Mouse (Mus musculus): ENCODE results near the gene Ipo4.

The Ipo4 gene
- long read RNA-seq, experiment 1, transcript Ipo4-201 (30 exons, 3,846 nt) = major isoform, 18 of 29 reads
- long read RNA-seq, experiment 1, partial matches to known transcripts = 8 of 29 reads
- long read RNA-seq, experiment 1, other reads (novel, unspliced or antisense) = 3 of 29 reads
- long read RNA-seq, experiment 2, transcript Ipo4-201 (30 exons, 3,846 nt) = major isoform, 19 of 53 reads
- long read RNA-seq, experiment 2, partial matches to known transcripts = 21 of 53 reads
- long read RNA-seq, experiment 2, other reads (novel, unspliced or antisense) = 12 of 53 reads

DNA sequence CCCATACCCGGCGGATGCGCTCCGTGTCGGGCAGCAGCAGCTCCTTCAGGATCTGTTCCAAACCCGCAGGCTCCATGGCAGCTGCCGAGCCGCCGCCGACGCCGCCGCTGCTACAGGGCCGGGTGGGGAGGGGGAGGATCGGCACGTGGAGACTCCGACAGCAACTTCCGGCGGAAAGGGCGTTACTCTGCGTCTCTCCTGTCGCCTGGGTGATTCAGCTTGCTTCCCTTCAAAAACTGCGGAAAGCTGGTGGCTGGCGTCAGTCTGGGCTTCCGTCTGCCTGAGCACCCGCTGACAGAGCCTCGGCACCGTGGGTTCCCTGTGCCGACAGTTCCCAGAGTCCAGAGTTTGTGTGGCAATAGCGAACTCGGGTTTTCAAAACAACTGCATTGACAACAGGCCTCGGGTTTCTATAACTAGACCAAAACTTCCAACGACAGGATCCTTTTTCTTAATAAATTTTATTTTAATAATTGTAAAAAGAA, at the start of gene Ipo4:
Gene Ipo4 (minus strand): TSS at position 435 of the 485 bp plus-strand sequence.
- intact Hi-C loops (cut with DNase I) = loop anchor here (2.0 to 5.0 kb wide), 2 partner anchors 37 to 109 kb away; partner anchors contain the start of genes Dhrs1, Gmpr2, Nedd8 and Nop9

- intact Hi-C loops (cut with DNase I) = no loop called here
Observed at GRCm38 (mm10) chr14:55682118-55682493, 46.3 kb upstream of the Ipo4 start.

DNA sequence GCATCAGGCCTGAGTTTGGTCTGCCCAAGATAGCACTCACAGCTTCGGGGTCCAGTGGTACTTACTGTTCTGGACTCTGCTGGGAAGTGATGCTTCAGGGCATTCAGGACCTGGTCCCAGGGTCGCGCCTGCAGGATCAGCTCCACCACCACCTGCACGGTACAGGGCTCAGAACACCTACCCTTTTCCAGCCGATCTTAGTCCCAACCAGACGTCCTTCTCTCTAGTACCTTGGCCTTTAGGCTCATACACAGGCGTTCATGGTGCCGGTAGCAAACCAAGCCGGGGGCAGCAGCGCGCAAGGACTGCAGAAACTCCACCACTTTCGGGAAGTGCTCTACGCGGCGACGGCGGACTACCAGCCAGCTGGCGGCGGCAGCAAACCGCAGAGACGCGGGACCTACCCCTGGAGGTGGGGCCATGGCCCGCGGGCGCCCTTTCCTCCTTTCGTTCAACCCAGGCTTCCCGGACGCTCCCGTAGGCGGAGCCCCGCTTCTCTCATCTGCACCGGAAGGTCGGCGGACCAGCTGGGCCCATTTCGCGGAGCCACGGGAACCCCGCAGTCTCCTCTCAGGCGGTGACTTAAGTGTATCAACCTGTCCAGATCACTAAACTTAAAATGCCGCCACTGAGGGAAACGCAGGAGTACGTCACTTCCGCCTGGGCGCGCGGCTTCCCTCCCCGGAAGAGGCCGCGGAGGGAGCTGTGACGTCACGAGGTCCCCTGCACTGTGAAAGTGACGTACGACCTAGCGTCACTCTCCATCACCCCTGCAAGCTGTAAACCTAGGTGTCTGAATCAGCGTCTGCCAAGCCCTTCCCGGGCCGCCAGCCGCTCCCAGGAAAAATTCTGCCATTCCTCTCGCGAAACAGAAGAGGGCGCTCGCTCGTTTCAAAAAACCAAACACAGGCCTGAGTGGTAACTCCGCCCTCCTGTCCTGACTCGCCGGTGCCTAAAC, 45.7 kb upstream of the Ipo4 start, which contains the start of gene Tinf2:
Gene Tinf2 (minus strand): TSS at position 661 of the 958 bp plus-strand sequence.
- intact Hi-C loops (cut with DNase I) = no loop called here

DNA sequence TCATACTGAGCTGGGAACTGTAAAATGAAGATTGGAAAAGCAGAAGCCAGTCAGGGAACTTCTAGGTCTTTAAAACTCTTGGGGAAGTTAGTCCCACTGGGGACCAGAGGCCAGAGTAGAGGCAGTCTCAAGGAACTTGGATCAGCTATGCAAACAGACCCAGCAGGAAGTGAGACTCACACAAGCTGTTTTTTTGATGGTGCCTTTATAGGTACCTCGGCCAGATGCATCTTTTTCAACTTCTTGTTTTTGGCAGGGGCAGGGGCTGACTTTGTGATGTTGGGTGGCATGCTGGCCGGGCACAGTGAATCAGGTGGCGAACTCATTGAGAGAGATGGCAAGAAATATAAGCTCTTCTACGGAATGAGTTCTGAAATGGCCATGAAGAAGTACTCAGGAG, 41.9 kb upstream of the Ipo4 start:
- intact Hi-C loops (cut with DNase I) = no loop called here

DNA sequence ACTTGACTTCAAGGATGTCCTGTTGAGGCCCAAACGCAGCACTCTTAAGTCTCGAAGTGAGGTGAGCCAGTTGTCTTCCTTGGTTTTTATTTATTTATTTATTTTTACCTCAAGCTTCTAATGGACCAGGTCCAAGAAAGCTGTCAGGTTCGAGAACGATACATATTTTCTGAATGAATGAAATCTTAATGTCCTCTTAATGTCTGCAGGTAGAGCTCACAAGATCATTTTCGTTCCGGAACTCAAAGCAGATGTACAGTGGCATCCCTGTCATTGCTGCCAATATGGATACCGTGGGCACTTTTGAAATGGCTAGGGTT, 36.9 kb upstream of the Ipo4 start:
- intact Hi-C loops (cut with DNase I) = loop anchor here (5.0 kb wide), 1 partner anchor 35 kb away; the partner anchor contains the start of genes Gm49378 and Ipo4

- intact Hi-C loops (cut with DNase I) = loop anchor here (5.0 kb wide), 1 partner anchor 35 kb away; the partner anchor contains the start of genes Gm49378 and Ipo4
Observed at GRCm38 (mm10) chr14:55671833-55672740, 36.3 kb upstream of the Ipo4 start, which contains the start of the genes Gmpr2 and Nedd8. TSS of gene Gmpr2 (plus strand) at chr14:55671941. TSS of gene Nedd8 (minus strand) at chr14:55672124.

DNA sequence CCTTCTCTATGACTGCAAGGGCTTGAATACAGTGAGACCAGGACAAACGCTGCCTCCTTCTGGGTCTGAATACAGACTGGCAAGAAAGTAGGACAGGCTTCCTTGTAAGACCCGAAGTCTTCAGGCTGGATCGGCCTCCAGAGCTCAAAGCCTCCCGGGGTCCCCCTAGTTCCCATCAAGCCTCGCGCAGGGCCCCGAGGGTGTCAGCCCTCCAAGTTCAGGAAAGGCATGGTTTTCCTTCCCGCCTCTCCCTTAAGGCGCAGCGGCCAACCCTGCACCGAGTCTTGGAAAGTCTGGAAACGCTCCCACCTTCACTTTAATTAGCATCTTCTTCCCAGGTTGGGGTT, 35.7 kb upstream of the Ipo4 start:
- intact Hi-C loops (cut with DNase I) = loop anchor here (5.0 kb wide), 1 partner anchor 34 kb away; the partner anchor contains the start of genes Gm49378 and Ipo4

DNA sequence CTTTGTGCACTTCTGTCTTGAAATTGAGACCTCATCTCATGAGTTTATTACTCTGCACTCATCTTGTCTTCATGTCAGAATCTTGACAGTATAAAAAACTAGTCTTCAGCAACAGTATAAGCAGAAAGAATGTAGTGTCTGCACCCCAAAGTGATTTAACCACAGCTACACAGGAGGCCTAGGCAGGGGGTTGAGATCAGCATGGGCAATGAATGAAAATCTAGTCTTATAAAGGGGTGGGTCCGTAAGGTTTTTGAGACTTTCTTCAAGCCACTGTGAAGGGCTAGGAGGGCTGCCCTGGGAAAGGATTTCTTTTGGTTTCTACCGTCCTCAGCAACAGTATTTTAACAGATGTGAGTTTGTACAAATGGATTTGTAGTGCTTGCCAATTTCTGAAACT, 24.9 kb upstream of the Ipo4 start:
- intact Hi-C loops (cut with DNase I) = no loop called here

DNA sequence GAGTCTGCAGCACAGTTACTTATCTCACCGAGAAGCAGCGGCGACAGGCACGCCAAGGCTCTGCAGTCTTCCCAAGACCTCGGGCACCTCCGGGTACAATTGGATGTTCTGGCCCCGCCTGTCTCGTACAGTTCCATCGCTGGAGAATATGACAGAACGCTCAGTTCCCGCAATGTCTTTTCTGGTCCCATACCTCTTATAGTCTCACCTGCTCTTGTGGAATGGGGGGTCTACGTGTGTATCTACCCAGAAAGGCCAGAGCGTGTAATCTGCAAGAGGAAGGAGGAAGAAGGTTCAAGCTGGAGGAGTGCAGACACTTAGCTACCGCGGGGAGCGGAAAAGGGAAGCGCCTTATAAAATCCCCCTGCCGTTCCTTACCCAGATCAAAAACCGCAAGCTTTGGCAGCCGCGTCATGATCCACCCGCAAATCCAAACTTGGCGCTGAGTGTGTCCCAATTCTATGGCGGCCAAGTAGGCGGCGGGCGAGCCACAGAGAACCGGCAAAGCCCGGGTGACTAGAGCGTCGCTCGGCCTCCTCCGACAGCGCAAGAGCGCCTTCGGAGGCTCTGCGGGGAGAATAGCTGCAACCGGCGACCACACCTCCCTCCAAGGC, 24.3 kb upstream of the Ipo4 start, which contains the start of gene Mdp1:
Gene Mdp1 (minus strand): TSS at position 549 of the 614 bp plus-strand sequence.
- intact Hi-C loops (cut with DNase I) = no loop called here

DNA sequence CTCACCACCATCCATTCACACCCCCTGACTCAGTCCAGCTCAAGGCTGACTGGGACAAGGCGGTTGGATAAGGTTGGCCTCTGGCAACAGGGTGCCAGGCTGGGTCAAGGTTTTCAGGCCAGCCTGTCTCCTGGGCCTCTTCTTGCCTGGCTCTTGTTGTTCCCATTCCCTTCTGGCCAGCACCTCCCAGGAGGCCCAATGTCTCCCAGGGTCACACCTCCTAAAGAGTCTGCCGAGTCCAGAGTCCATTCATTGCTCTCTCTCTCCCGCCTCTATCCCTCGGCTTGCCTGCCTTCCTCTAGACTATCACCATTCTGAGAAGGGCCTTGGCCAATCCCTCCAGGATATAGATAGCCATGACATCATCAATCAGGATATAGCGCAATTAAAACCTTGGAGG, 22.3 kb upstream of the Ipo4 start:
- intact Hi-C loops (cut with DNase I) = no loop called here

- intact Hi-C loops (cut with DNase I) = no loop called here
Observed at GRCm38 (mm10) chr14:55656935-55657334, 21.2 kb upstream of the Ipo4 start.

DNA sequence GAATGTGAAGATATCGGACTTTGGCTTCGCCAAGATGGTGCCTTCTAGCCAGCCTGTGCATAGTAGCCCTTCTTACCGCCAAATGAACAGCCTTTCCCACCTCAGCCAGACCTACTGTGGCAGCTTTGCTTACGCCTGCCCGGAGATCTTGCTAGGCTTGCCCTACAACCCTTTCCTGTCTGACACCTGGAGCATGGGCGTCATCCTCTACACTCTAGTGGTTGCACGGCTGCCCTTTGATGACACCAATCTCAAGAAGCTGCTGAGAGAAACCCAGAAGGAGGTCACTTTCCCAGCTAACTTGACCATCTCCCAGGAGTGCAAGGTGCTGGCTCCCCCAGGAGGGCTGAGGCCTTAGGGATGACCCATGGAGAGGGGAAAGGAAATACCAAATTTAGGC, 15.8 kb upstream of the Ipo4 start:
- intact Hi-C loops (cut with DNase I) = no loop called here

DNA sequence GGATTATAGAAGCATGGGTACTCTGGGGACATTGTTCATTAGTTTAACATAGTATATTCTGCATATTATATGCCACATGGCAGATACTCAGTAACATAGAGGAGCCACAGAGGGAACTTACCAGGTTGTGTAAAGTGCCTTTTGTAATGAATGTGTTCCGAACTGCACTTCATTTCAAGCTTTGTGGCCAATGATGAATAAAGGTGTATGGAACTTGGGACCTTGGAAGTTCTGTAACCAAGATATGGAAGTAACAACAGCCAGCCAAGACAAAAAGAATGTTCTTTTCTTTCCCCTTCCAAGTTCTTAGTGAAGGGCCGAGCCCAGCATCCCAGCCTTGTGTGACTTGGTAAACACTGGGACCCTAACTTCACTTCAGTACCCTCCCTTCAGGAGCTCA, 14.1 kb upstream of the Ipo4 start, which contains the start of gene Tssk4:
Gene Tssk4 (plus strand): TSS at position 301 of the 400 bp plus-strand sequence.
- intact Hi-C loops (cut with DNase I) = no loop called here

DNA sequence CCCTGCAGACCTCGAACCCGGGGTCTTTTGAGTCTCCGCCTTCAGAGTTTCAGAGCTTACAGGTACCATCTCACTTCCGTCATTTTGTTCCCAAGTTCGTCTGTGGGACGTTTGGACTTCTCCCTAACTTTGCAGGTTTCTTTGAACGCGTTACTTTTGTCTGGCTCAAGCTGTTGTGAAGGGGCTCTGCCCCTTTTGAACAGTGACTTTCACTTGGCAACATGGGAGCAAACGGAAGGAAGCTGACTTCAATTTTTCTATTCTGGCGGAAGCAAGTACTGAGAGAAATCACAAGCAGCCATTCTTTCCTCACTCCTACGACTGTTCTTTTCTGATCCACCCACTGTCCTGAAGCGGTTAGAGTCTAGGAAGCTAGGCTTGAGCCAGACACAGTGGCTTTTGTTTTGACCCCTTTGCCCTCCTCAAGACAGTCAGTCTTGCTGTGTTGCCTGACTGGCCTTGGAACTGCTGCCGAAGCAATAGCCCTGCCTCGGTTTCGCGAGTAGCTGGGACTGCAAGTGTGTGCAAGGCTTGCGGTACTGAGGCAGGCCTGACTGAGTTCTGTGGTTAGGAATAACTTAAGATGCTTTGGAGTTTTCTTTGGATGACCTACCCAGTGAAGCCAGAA, 8.6 kb upstream of the Ipo4 start:
- intact Hi-C loops (cut with DNase I) = no loop called here

DNA sequence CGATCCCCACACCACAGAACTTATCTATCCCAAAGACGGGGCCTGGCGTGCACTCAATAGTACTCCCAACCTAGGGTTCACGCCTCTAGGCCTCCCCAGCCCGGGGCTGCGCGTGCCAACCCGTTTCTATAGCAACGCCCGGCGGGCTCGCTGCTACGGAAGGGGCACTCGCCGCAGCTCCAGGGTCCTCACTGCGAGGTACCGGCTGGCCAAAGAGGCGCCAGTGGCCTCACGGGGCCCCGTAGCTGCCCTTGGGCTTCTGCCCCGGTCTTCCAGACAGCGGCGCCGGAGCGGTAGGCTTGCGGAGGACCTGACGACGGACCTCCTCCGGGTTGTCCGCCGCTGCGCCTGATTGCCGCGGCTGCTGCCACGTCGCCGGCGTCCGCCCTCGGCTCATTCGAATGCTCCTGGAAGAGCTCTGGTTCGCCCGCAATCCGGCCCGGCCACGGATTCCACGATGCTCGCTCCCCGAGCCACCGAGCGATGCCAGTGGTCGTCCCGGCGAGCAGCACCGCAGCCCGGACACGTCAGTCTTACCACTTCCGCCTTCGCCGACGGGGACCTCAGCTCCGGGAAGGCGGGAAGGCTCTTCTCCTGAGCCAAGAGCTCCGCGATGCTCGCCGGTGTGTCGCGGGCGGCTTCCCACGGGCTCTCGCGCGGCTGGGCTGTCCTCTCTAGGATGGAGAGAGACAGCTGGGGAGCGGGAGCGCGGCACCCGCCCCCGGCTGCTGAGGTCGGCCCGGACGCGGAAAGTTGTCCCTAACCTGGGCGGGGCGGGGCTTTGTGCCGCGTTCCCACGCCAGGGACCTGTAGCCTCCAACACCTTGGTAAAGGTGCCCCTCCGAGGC, 7.5 kb upstream of the Ipo4 start, which contains the start of gene Tm9sf1:
Gene Tm9sf1 (minus strand): TSS at position 747 of the 848 bp plus-strand sequence.
- intact Hi-C loops (cut with DNase I) = no loop called here

DNA sequence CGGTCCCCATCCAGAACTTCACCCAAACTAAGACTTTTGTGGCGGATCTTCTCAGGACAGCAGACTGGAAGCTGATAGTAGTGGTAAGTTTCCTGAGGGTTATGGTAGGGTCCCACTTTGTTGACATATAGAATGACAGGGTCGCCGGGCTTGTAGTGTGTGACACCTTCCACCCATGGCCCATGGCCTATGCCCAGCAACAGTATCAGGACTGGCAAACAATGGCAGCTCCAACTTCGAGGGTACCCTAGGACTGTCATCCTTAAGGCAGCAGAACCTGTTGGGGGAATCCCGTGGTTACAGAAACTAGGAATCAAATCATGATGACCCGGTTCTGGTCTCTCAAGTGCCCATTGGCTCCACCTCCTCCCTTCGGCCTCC, 6.9 kb upstream of the Ipo4 start:
- intact Hi-C loops (cut with DNase I) = no loop called here

GRCm38 (mm10) chr14:55641291-55641690, 5.5 kb upstream of the Ipo4 start:
- intact Hi-C loops (cut with DNase I) = no loop called here

- intact Hi-C loops (cut with DNase I) = no loop called here
Observed at GRCm38 (mm10) chr14:55640816-55641215, 5.1 kb upstream of the Ipo4 start.

GRCm38 (mm10) chr14:55637795-55638194, 2.0 kb upstream of the Ipo4 start, which contains the start of gene Gm49378:
TSS of gene Gm49378 (minus strand) at chr14:55637895.
- intact Hi-C loops (cut with DNase I) = loop anchor here (5.0 kb wide), 1 partner anchor 35 kb away; the partner anchor contains the start of genes Gmpr2 and Nedd8

Measured in adrenal gland (tissue).